Mouse (Mus musculus) lung, adult 2 months (tissue): ENCODE results near the gene Dctn2. TPM values are rescaled to one million over a fixed set of nuclear protein-coding genes. Genes with fewer than 3 reads are reported as not detected.
A peak's percentile ranks its signal among the peaks of the same experiment; 100 is the strongest.

ENCODE experiments used
- DNase-seq: peaks from one replicate; pipeline ENCODE4 v3.0.0; 2022
- H3K4me1 ChIP-seq: fragments of 200-500 bp; 2 replicates; pipeline ENCODE4 v1.6.1; 2011; ENCODE audit warnings: low read length; ENCODE audit not compliant: control insufficient read depth, insufficient read depth
- H3K4me3 ChIP-seq: fragments of 200-500 bp; replicated peaks from 2 replicates; pipeline ENCODE3; 2011; ENCODE audit warnings: low read depth, mild to moderate bottlenecking, control low read depth, low read length; ENCODE audit errors: extremely low read depth
- CTCF ChIP-seq: fragments of 200-500 bp; IDR thresholded peaks from 2 replicates; pipeline ENCODE4 v1.5.1; 2011; ENCODE audit warnings: mild to moderate bottlenecking, low read length, control low read depth; ENCODE audit not compliant: insufficient read depth
- POLR2A ChIP-seq: fragments of 200-500 bp; IDR thresholded peaks from 2 replicates; pipeline ENCODE4 v1.6.1; 2011; ENCODE audit warnings: low read depth, mild to moderate bottlenecking, control low read depth, low read length, borderline replicate concordance; ENCODE audit errors: extremely low read depth
- WGBS: fragments of 180-500 bp; shearing (Covaris S2); methylation state at CpG from one replicate; pipeline ENCODE4 v1.1.7; 2018; 5-methylcytosine and 5-hydroxymethylcytosine counted together
- polyA plus RNA-seq: library from polyadenylated mRNA; depleted of rRNA; stranded (reverse); fragments of >200 nt; gene quantifications from 2 replicates; pipeline ENCODE4 v1.2.3, GENCODE M21; 2012

Gene Dctn2
- polyA plus RNA-seq, 1 experiment = 178 TPM

GRCm38 (mm10) chr10:127231741-127232140 lies 34.4 kb upstream of the Dctn2 start:
- WGBS = 76% methylated on average over 14 of the region's 14 CpGs
- Histone ChIP-seq H3K4me1 (no peaks in the 10 kb centered on the region), H3K4me3 (no peak overlapping the region)
- DNase-seq = no peak
- TF ChIP-seq CTCF = no peak
- TF ChIP-seq POLR2A = no peak

GRCm38 (mm10) chr10:127233141-127233540 lies 33.0 kb upstream of the Dctn2 start:
- Histone ChIP-seq H3K4me3 (no peak overlapping the region), H3K4me1 (no peaks in the 10 kb centered on the region)
- 70% methylated on average over 9 of the region's 9 CpGs for WGBS
- no peak for TF ChIP-seq POLR2A
- 0 out of 2 replicates have a peak, but pooled peaks have one; percentile 20 for TF ChIP-seq CTCF
- no peak for DNase-seq

- WGBS = 44% methylated on average over 9 of the region's 9 CpGs
- Histone ChIP-seq H3K4me3 (no peak overlapping the region), H3K4me1 (no peaks in the 10 kb centered on the region)
- no peak for DNase-seq
- no peak for TF ChIP-seq POLR2A
- no peak for TF ChIP-seq CTCF
Observed at GRCm38 (mm10) chr10:127236541-127236940, 29.6 kb upstream of the Dctn2 start.

DNA sequence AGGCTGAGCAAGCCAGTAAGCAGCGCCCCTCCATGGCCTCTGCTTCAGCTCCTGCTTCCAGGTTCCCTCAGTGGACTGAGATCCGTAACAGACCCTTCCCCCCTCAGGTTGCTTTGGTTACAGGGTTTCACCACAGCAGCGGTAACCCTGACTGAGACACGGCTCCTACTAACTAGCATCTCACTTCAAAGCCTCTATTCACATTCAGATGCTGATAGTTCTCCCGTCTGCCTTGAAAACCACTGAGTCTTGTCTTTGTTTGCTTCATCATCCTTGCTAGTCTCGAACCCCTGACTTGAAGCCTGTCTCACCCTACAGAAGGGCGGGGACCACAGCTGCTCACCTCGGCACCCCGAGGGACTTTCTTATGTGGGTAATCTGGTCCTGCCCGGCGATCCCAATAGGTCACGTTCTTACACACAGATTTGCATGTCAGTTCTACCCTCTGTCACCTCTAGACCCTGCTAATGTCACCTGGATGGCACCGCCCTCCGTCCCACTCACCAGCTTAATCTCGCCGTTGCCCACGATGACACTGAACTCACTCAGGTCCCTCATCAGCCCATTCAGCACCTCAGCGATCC lies 27.8 kb upstream of the Dctn2 start:
- DNase-seq = no peak
- no peak overlapping the region for H3K4me3 ChIP-seq
- no peak for TF ChIP-seq CTCF
- 69% methylated on average over 18 of the region's 18 CpGs for WGBS
- H3K4me1 ChIP-seq = no peaks in the 10 kb centered on the region

- no peaks in the 10 kb centered on the region for H3K4me1 ChIP-seq
- TF ChIP-seq CTCF (no peak), POLR2A (no peak)
- no peak overlapping the region for H3K4me3 ChIP-seq
- WGBS = 72% methylated on average over 5 of the region's 5 CpGs
- no peak for DNase-seq
Observed at GRCm38 (mm10) chr10:127250810-127251209, 15.4 kb upstream of the Dctn2 start.

- WGBS = 22% methylated on average over 14 of the region's 14 CpGs
- no peaks in the 10 kb centered on the region for H3K4me1 ChIP-seq
- TF ChIP-seq CTCF (no peak), POLR2A (no peak)
- H3K4me3 ChIP-seq = no peak overlapping the region
- no peak for DNase-seq
Observed at GRCm38 (mm10) chr10:127255625-127256345, 10.4 kb upstream of the Dctn2 start.

GRCm38 (mm10) chr10:127257790-127258189 lies 8.4 kb upstream of the Dctn2 start:
- no peak for DNase-seq
- 66% methylated on average over 6 of the region's 6 CpGs for WGBS
- no peak for TF ChIP-seq POLR2A
- TF ChIP-seq CTCF = no peak
- peaks cover 2% of the 10 kb centered on the region for H3K4me1 ChIP-seq
- no peak overlapping the region for H3K4me3 ChIP-seq

- DNase-seq = no peak
- TF ChIP-seq CTCF = no peak
- no peak for TF ChIP-seq POLR2A
- 65% methylated on average over 8 of the region's 8 CpGs for WGBS
- Histone ChIP-seq H3K4me3 (no peak overlapping the region), H3K4me1 (peaks cover 4% of the 10 kb centered on the region)
Observed at GRCm38 (mm10) chr10:127258489-127258888, 7.7 kb upstream of the Dctn2 start.

- DNase-seq = no peak
- 66% methylated on average over 15 of the region's 15 CpGs for WGBS
- H3K4me3 ChIP-seq = no peak overlapping the region
Observed at GRCm38 (mm10) chr10:127261706-127262547, 4.2 kb upstream of the Dctn2 start.

More at GRCm38 (mm10) chr10:127261706-127262547, 4.2 kb upstream of the Dctn2 start:
- no peak for TF ChIP-seq POLR2A
- no peak for TF ChIP-seq CTCF
- H3K4me1 ChIP-seq = peaks cover 4% of the 10 kb centered on the region
